Mouse (Mus musculus): ENCODE data around the gene Zfp981. TPM values are rescaled to one million over a fixed set of nuclear protein-coding genes. Genes with fewer than 3 reads are reported as not detected.

Gene Zfp981
- not detected for polyA plus RNA-seq (2015; fragmentation: Illumina TruSeq; extraction: RNeasy Lipid Tissue Mini Kit (QIAGEN cat#74804); ENCODE audit: insufficient read depth, low replicate concordance)

DNA sequence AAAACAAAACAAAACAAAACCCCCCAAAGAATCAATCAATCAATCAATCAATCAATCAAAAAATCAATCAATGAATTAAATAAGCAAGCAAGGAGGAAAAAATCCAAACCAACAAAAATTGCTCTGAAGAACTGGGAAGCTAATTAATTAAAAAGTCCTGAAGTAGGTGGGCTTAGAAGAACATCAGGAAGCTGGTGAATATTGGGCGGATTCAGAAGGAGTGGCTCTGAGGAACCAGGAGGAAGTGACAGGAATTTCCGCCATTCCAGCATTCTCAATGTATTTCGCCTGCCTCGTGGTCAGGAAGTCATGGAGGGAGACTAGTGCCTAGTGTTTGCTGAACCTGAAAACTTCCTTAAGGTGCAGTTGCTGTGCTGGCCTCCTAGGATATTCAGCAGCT lies at the start of gene Zfp981:
Zfp981 (plus strand) TSS at position 301 of the 400 bp plus-strand sequence.

Other genes with a start within 250 kb of the Zfp981 start
- 6.3 TPM for gene Zfp992, start 53.0 kb upstream of the Zfp981 start, polyA plus RNA-seq (2015; fragmentation: Illumina TruSeq; extraction: RNeasy Lipid Tissue Mini Kit (QIAGEN cat#74804); ENCODE audit: insufficient read depth, low replicate concordance)
- 7.4 TPM for gene Zfp993, start 108.9 kb downstream of the Zfp981 start, polyA plus RNA-seq (2015; fragmentation: Illumina TruSeq; extraction: RNeasy Lipid Tissue Mini Kit (QIAGEN cat#74804); ENCODE audit: insufficient read depth, low replicate concordance)

Measured in spleen, adult 10 weeks (tissue).